Mouse (Mus musculus) midbrain, embryonic 14.5 days (tissue): ENCODE measurements at regions not wholly inside any gene's neighbourhood (a gene's known extent, or its start where the extent isn't known, plus 50 kb on each side); places are given as distances from the start of the nearest gene placed in this dataset.

Source experiments
- ATAC-seq: fragments of 200-750 bp; cut with Nextera tagmentation; 2 replicates; pipeline ENCODE4 v1.8.0; 2017; ENCODE audit warnings: moderate number of reproducible peaks, moderate library complexity; ENCODE audit not compliant: low FRiP score, low TSS enrichment
- DNase-seq: peaks from one replicate; pipeline ENCODE4 v3.0.0-alpha.2; 2015
- H3K27ac ChIP-seq: fragments of 300-500 bp; sonication (generic); replicated peaks from 2 replicates; pipeline ENCODE4 v1.5.1; 2014; ENCODE audit warnings: mild to moderate bottlenecking, low read depth, low read length, moderate library complexity
- H3K27me3 ChIP-seq: fragments of 300-500 bp; sonication (generic); 2 replicates; pipeline ENCODE4 v1.6.1; 2014; ENCODE audit warnings: low read length, control low read depth, mixed read lengths; ENCODE audit not compliant: control insufficient read depth, insufficient read depth
- H3K36me3 ChIP-seq: fragments of 300-500 bp; sonication (generic); 2 replicates; pipeline ENCODE4 v1.6.1; 2014; ENCODE audit warnings: low read length, control low read depth; ENCODE audit not compliant: control insufficient read depth, insufficient read depth
- H3K4me1 ChIP-seq: fragments of 300-500 bp; sonication (generic); 2 replicates; pipeline ENCODE4 v1.6.1; 2014; ENCODE audit warnings: mild to moderate bottlenecking, antibody characterized with exemption, low read length, control low read depth; ENCODE audit not compliant: control insufficient read depth, insufficient read depth
- H3K4me2 ChIP-seq: fragments of 300-500 bp; sonication (generic); 2 replicates; pipeline ENCODE4 v1.6.1; 2014; ENCODE audit warnings: mild to moderate bottlenecking, low read length, moderate library complexity
- H3K4me3 ChIP-seq: fragments of 300-500 bp; sonication (generic); replicated peaks from 2 replicates; pipeline ENCODE4 v1.5.1; 2014; ENCODE audit warnings: low read depth, low read length
- H3K9ac ChIP-seq: fragments of 300-500 bp; sonication (generic); replicated peaks from 2 replicates; pipeline ENCODE4 v1.6.1; 2014; ENCODE audit warnings: mild to moderate bottlenecking, low read length, moderate library complexity
- H3K9me3 ChIP-seq: fragments of 300-500 bp; sonication (generic); 2 replicates; pipeline ENCODE4 v1.6.1; 2016; ENCODE audit warnings: low read length, control low read depth, mixed read lengths; ENCODE audit not compliant: control insufficient read depth
- WGBS: fragments of 180-500 bp; shearing (Covaris S2); extraction: QIAGEN DNeasy Blood & Tissue Kit; methylation state at CpG from one replicate; pipeline ENCODE4 v1.1.7; 2014; 5-methylcytosine and 5-hydroxymethylcytosine counted together

DNA sequence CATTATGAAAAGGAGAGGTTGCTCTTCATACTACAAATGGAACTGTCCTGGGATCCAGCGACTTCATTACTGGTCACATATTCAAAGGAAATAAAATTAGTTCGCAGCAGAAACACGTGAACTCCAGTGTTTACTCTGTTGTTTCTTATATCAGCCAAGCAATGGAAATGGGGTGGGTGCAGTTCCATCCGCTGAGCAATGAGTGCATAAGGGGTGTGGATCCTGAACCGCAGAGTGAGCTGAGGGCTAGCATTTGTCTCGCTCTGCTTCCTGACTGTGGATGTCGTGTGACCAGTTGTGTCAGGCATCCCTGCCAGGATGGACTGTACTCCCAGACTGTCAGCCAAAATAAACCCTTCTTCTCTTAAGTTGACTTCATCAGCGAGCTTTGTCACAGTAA is 80.0 kb upstream of the Smad1 start:
- Histone ChIP-seq H3K27ac (no peak overlapping the region), H3K4me3 (no peak overlapping the region), H3K27me3 (no peaks in the 10 kb centered on the region), H3K36me3 (no peaks in the 10 kb centered on the region), H3K4me2 (no peak overlapping the region), H3K9me3 (no peaks in the 10 kb centered on the region), H3K9ac (no peak overlapping the region), H3K4me1 (no peaks in the 10 kb centered on the region)
- WGBS: 91% methylated on average over 8 of the region's 8 CpGs
- ATAC-seq: no peak
- DNase-seq: no peak

- Histone ChIP-seq H3K4me1 (no peaks in the 10 kb centered on the region), H3K36me3 (no peaks in the 10 kb centered on the region), H3K27ac (no peak overlapping the region), H3K4me3 (no peak overlapping the region), H3K27me3 (no peaks in the 10 kb centered on the region), H3K4me2 (no peak overlapping the region), H3K9ac (no peak overlapping the region), H3K9me3 (no peaks in the 10 kb centered on the region)
- 37% methylated on average over 5 of the region's 5 CpGs for WGBS
- ATAC-seq: no peak
- no peak for DNase-seq
Observed at GRCm38 (mm10) chr8:79476012-79476411, 76.7 kb upstream of the Smad1 start.

GRCm38 (mm10) chr8:79474679-79475078 is 75.4 kb upstream of the Smad1 start:
- Histone ChIP-seq H3K27ac (no peak overlapping the region), H3K4me1 (no peaks in the 10 kb centered on the region), H3K4me3 (no peak overlapping the region), H3K27me3 (no peaks in the 10 kb centered on the region), H3K9ac (no peak overlapping the region), H3K4me2 (no peak overlapping the region), H3K36me3 (no peaks in the 10 kb centered on the region), H3K9me3 (no peaks in the 10 kb centered on the region)
- WGBS: 64% methylated on average over 8 of the region's 8 CpGs
- DNase-seq (no peak), ATAC-seq (no peak)

DNA sequence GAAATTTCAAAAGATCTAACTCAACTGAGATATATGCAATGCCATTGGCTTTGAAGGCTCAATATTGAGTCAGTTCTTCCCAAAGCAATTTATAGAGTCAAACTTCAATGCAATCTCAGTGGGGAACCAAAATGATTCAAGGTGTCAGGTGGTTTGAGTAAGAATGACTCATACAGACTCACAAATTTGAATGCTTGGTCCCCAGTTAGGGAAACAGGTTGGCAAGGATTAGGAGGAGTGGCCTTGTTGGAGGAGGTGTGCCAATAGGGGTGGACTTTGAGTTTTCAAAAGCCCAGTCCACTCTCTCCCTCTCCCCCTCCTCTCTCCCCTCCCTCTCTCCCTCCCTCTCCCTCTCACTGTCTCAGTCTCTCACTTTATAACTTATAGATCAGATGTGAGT is 52.8 kb upstream of the Smad1 start:
- Histone ChIP-seq H3K4me2 (no peak overlapping the region), H3K27ac (no peak overlapping the region), H3K9me3 (no peaks in the 10 kb centered on the region), H3K9ac (no peak overlapping the region), H3K4me3 (no peak overlapping the region), H3K36me3 (no peaks in the 10 kb centered on the region), H3K27me3 (no peaks in the 10 kb centered on the region), H3K4me1 (no peaks in the 10 kb centered on the region)
- DNase-seq (no peak), ATAC-seq (no peak)

GRCm38 (mm10) chr8:79449453-79449852 is 50.1 kb upstream of the Smad1 start:
- ATAC-seq: no peak
- no peak overlapping the region for H3K9ac ChIP-seq
- H3K9me3 ChIP-seq: no peaks in the 10 kb centered on the region
- H3K27me3 ChIP-seq: no peaks in the 10 kb centered on the region
- H3K4me3 ChIP-seq: no peak overlapping the region
- H3K4me1 ChIP-seq: no peaks in the 10 kb centered on the region
- 94% methylated on average over 3 of the region's 3 CpGs for WGBS
- H3K27ac ChIP-seq: no peak overlapping the region
- no peak for DNase-seq
- no peak overlapping the region for H3K4me2 ChIP-seq
- H3K36me3 ChIP-seq: no peaks in the 10 kb centered on the region
